Mouse (Mus musculus): ENCODE measurements at regions not wholly inside any gene's neighbourhood (a gene's known extent, or its start where the extent isn't known, plus 50 kb on each side); places are given as distances from the start of the nearest gene placed in this dataset.

DNA sequence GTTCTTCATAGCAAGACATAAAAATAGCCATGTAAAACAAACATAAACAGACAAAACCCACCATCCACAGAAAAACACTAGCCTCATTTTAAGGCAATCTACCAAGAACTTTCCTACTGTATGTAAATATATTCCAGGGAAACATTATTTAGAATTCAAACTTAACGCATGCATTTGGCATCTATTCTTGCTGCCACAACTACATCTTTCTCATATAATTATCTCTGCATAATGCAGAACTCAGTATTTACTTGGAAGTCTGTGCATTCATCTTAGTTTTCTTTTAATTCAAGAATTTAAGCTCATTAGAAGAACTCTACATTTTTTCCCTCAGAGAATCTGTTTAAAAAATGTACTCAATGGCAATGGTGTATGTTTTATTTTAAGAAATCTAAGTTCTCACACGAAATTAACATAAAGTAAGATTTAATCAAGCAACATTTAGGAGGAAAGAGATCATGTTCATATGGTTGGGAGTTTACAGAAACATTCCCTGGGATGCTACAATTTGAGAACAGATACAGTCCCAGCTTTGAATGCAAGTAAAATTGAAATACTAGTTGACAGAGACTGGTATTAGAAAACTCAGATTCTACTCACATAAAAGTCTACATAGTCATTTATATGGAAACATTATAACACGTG lies 1114.7 kb downstream of the Sorcs1 start:
- intact Hi-C loops (cut with DNase I; ENCODE audit: low total_unique reads) = loop anchor here (10.0 kb wide), 1 partner anchor 509 kb away; no protein-coding TSS in a partner anchor
- DNase-seq = no peak

DNA sequence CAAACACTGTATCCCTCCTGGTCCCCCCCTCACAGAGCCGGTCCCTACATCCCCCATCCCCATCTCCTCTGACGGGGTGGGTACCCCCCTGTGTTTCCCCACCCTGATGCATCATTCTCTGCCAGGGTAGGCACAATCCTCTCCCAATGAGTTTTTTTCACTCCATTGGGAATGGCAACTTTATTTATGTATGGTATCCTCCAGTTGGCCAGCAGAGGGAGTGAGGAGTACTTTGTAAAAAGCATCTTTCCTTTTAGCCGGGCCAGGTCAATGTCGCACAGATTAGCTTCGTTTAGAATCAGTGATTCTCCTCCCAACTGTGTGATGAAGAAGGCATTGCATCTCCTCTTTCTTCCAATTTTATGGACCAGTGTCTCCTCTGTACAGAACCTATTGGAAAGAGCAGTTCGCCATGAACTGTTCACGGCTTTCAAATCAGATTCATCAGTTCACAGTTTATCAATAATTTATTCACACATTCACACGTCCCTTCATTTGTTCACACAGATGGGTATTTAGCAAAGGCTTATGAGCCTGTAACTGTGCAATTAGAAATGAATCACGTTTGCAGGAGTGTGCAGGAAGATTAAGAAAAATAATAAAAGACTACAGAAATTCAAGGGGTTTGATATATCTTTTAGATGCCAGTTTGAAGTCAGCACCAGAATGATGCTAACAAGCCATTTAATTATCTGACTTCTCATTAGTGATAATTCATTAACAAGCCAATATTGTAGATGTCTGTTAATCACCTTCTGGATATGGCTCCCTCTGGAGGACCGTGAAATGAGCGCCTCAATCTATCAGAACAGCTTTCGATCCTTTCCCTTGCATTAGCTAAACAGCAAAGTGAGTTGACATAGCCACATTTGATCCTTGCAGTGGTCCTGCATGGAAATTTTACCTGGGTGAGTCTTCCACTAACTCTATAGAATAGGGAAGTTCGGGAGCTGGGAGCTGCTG lies 1138.7 kb downstream of the Sorcs1 start:
- intact Hi-C loops (cut with DNase I; ENCODE audit: low total_unique reads) = no loop called here
- DNase-seq = no peak

Measured in gastrocnemius, postnatal 14 days (tissue).